Mouse (Mus musculus): Measurements from ENCODE around the gene Cacng8. TPM values are rescaled to one million over a fixed set of nuclear protein-coding genes. Genes with fewer than 3 reads are reported as not detected.

Cacng8 gene
- polyA plus RNA-seq, 1 experiment = not detected

Other genes starting within 250 kb of the Cacng8 start
- gene AU018091, start 221.5 kb upstream of the Cacng8 start, polyA plus RNA-seq (2012; ENCODE audit: insufficient read depth, insufficient read length, missing spikeins) = not detected in 2 replicates
- not detected in 2 replicates for gene Nlrp12, start 140.9 kb upstream of the Cacng8 start, polyA plus RNA-seq (2012; ENCODE audit: insufficient read depth, insufficient read length, missing spikeins)
- 45.0 and 52.3 TPM in 2 replicates for gene Myadm, start 101.6 kb upstream of the Cacng8 start, polyA plus RNA-seq (2012; ENCODE audit: insufficient read depth, insufficient read length, missing spikeins)
- 1.4 and 2.9 TPM in 2 replicates for gene Prkcg, start 101.5 kb upstream of the Cacng8 start, polyA plus RNA-seq (2012; ENCODE audit: insufficient read depth, insufficient read length, missing spikeins)
- 3.4 and 3.6 TPM in 2 replicates for gene Cacng7, start 57.7 kb upstream of the Cacng8 start, polyA plus RNA-seq (2012; ENCODE audit: insufficient read depth, insufficient read length, missing spikeins)
- gene Cacng6, start 33.5 kb downstream of the Cacng8 start, polyA plus RNA-seq (2012; ENCODE audit: insufficient read depth, insufficient read length, missing spikeins) = 0.52 and 2.5 TPM in 2 replicates
- 1.8 and 4.6 TPM in 2 replicates for gene Tarm1, start 111.9 kb downstream of the Cacng8 start, polyA plus RNA-seq (2012; ENCODE audit: insufficient read depth, insufficient read length, missing spikeins)
- not detected in 2 replicates for gene Oscar, start 225.5 kb downstream of the Cacng8 start, polyA plus RNA-seq (2012; ENCODE audit: insufficient read depth, insufficient read length, missing spikeins)
- gene Ndufa3, start 226.7 kb downstream of the Cacng8 start, polyA plus RNA-seq (2012; ENCODE audit: insufficient read depth, insufficient read length, missing spikeins) = 2,482 and 2,632 TPM in 2 replicates
- gene Tfpt, start 239.2 kb downstream of the Cacng8 start, polyA plus RNA-seq (2012; ENCODE audit: insufficient read depth, insufficient read length, missing spikeins) = 24.2 and 24.4 TPM in 2 replicates
- gene Prpf31, start 239.3 kb downstream of the Cacng8 start, polyA plus RNA-seq (2012; ENCODE audit: insufficient read depth, insufficient read length, missing spikeins) = 18.7 and 20.7 TPM in 2 replicates